Mouse (Mus musculus): ENCODE measurements around the gene Slc9b2. TPM values are rescaled to one million over a fixed set of nuclear protein-coding genes. Genes with fewer than 3 reads are reported as not detected.

Slc9b2 gene
- 0.29 and 0.51 TPM in 2 replicates for polyA plus RNA-seq (2015; fragmentation: Nextera tagmentation; extraction: Ambion mirVana)

DNA sequence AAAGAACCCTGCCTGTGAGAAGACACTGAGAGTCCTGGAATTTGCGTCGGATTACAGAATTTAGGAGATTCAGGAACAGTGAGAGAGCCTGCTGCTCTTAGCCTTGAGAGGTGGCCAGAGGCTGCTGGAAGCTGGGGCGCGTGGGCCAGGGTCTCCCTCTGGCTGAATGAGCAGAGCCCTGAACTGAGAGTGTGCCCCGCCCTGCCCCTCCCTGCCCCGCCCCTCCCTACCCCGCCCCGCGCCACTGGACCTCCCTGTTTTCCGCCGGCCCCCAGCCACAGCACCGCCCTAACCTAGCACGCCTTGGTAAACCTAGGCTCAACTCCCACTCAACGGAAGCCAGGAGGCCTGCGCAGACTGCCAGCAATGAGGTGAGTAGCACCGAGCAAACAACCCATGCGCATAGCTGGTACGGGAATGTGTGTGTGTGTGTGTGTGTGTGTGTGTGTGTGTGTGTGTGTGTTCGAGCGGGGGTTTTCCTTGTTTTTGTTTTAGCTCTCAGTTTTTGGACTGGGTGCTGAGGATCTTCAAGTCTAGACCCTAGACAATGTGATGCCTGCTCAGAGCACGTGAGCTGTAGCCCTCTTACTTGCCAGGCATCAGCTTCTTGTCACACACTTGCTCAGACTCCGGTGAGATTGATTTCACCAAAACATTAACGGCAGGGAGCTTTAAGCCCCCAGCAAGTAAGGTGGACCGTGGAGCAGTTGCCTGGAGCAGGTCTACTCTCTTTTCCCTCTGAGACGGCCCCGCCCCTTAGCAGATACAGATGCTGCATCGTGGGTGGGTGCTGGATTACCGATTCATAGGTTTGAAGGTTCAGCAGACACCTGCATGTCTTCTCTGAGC lies at the start of gene Slc9b2:
TSS of gene Slc9b2 (plus strand) at position 290 of the 849 bp plus-strand sequence.
- Histone ChIP-seq H3K4me2 (ENCODE audit: low read depth, low read length) (peak within 1 kb of the TSS; percentile 80), H3K27ac (ENCODE audit: low read length) (no peak within 1 kb of the TSS), H3K27me3 (ENCODE audit: control insufficient read depth, insufficient read depth, low read length) (no peaks in the 10 kb centered on the region), H3K36me3 (ENCODE audit: control insufficient read depth, insufficient read depth) (no peaks in the 10 kb centered on the region), H3K4me3 (ENCODE audit: low read length) (peak within 1 kb of the TSS; percentile 49), H3K9ac (ENCODE audit: low read length) (peak within 1 kb of the TSS; percentile 65), H3K4me1 (ENCODE audit: control insufficient read depth, insufficient read depth, low read length) (peaks cover 7% of the 10 kb centered on the region), H3K9me3 (replicated peaks; ENCODE audit: control insufficient read depth, low read length) (no peaks in the 10 kb centered on the region)
- ATAC-seq (replicated peaks; ENCODE audit: extremely low read depth, insufficient read depth, low FRiP score): peak; percentile 86
- WGBS: 10% methylated on average over 27 of the region's 28 CpGs

GRCm38 (mm10) chr3:135258919-135259318 lies 48.6 kb upstream of the Slc9b2 start:
- ATAC-seq (replicated peaks; ENCODE audit: extremely low read depth, insufficient read depth, low FRiP score): no peak
- H3K27ac ChIP-seq (ENCODE audit: low read length): no peak overlapping the region
- no peaks in the 10 kb centered on the region for H3K9me3 ChIP-seq (replicated peaks; ENCODE audit: control insufficient read depth, low read length)
- 91% methylated on average over 10 of the region's 10 CpGs for WGBS
- no peak overlapping the region for H3K4me3 ChIP-seq (ENCODE audit: low read length)
- no peaks in the 10 kb centered on the region for H3K4me1 ChIP-seq (ENCODE audit: control insufficient read depth, insufficient read depth, low read length)
- H3K9ac ChIP-seq (ENCODE audit: low read length): no peak overlapping the region
- no peaks in the 10 kb centered on the region for H3K27me3 ChIP-seq (ENCODE audit: control insufficient read depth, insufficient read depth, low read length)
- H3K4me2 ChIP-seq (ENCODE audit: low read depth, low read length): no peak overlapping the region
- peaks cover 61% of the 10 kb centered on the region for H3K36me3 ChIP-seq (ENCODE audit: control insufficient read depth, insufficient read depth)

DNA sequence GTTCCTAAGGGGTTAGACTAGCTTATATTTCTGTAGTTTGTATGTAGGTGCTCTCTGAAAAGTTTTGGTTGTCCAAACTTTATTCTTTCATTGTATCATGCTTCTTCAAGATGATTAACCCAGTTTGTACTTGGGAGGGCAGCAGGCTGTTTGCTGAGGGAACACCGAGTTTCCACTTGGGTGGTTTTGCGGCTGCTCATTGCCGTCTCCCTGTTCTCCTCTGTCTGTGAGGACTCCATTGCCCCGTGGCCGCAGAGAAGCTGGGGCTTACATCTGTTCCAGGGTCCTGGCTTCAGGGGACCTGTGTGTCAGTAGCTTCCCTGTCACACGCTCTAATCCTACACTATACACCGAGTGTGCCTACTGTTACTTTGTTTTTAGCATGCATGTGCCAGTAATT lies 47.3 kb upstream of the Slc9b2 start:
- peaks cover 68% of the 10 kb centered on the region for H3K36me3 ChIP-seq (ENCODE audit: control insufficient read depth, insufficient read depth)
- H3K4me3 ChIP-seq (ENCODE audit: low read length): no peak overlapping the region
- no peak overlapping the region for H3K9ac ChIP-seq (ENCODE audit: low read length)
- no peaks in the 10 kb centered on the region for H3K27me3 ChIP-seq (ENCODE audit: control insufficient read depth, insufficient read depth, low read length)
- ATAC-seq (replicated peaks; ENCODE audit: extremely low read depth, insufficient read depth, low FRiP score): no peak
- H3K27ac ChIP-seq (ENCODE audit: low read length): no peak overlapping the region
- no peak overlapping the region for H3K4me2 ChIP-seq (ENCODE audit: low read depth, low read length)
- 90% methylated on average over 7 of the region's 7 CpGs for WGBS
- H3K9me3 ChIP-seq (replicated peaks; ENCODE audit: control insufficient read depth, low read length): no peaks in the 10 kb centered on the region
- no peaks in the 10 kb centered on the region for H3K4me1 ChIP-seq (ENCODE audit: control insufficient read depth, insufficient read depth, low read length)

DNA sequence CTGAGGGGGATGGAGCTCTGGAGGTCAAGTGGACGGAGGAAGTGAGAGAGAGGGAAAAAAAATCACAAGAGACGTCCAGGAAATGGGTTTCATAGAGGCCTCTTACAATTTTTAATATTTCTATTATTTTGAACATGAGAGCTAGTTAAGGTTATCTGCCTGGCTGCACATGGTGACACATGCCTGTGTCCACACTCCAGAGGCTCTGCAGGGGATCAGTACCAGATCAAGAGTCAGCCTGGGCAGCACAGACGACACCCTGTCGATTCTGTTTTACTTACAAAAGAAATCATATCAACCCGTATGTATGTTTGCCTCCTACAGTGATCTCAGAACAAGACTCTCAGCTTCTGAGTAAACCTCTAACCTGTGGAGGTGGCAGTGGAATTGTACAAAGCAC lies 38.9 kb upstream of the Slc9b2 start:
- Histone ChIP-seq H3K4me2 (ENCODE audit: low read depth, low read length) (no peak overlapping the region), H3K4me1 (ENCODE audit: control insufficient read depth, insufficient read depth, low read length) (no peaks in the 10 kb centered on the region), H3K9ac (ENCODE audit: low read length) (no peak overlapping the region), H3K4me3 (ENCODE audit: low read length) (no peak overlapping the region), H3K27me3 (ENCODE audit: control insufficient read depth, insufficient read depth, low read length) (no peaks in the 10 kb centered on the region), H3K27ac (ENCODE audit: low read length) (no peak overlapping the region), H3K36me3 (ENCODE audit: control insufficient read depth, insufficient read depth) (peaks cover 48% of the 10 kb centered on the region), H3K9me3 (replicated peaks; ENCODE audit: control insufficient read depth, low read length) (no peaks in the 10 kb centered on the region)
- WGBS: 81% methylated on average over 5 of the region's 5 CpGs
- ATAC-seq (replicated peaks; ENCODE audit: extremely low read depth, insufficient read depth, low FRiP score): no peak

DNA sequence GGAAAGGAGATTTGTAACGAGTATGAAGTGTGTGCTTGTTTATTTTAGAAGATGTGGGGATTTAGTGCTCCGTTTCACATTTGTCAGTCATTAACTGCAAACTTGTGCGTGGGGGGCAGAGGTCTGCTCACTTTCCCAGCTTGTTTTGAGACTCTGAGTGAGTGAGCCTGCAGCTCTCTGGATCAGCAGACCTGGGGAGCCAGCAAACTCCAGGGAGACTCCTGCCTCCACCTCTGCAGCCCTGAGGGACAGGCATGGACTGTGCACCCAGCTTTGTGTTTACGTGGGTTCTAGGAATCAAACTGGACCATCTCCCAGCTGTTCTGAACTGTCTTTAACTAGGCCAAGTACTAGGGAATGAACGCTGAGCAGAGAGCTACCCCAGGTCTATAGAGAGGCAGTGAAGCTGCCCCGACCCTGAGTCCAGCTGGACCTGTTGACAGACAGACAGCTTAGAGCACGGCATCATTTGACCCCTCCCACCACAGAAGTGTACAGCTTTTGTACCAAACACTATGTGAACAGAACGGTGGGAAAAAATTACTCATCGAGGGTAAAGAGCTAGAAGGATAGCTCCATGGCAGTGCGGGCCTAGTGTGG lies 38.0 kb upstream of the Slc9b2 start:
- ATAC-seq (replicated peaks; ENCODE audit: extremely low read depth, insufficient read depth, low FRiP score): no peak
- H3K27me3 ChIP-seq (ENCODE audit: control insufficient read depth, insufficient read depth, low read length): no peaks in the 10 kb centered on the region
- no peaks in the 10 kb centered on the region for H3K4me1 ChIP-seq (ENCODE audit: control insufficient read depth, insufficient read depth, low read length)
- no peak overlapping the region for H3K4me3 ChIP-seq (ENCODE audit: low read length)
- peaks cover 44% of the 10 kb centered on the region for H3K36me3 ChIP-seq (ENCODE audit: control insufficient read depth, insufficient read depth)
- H3K27ac ChIP-seq (ENCODE audit: low read length): no peak overlapping the region
- WGBS: 79% methylated on average over 10 of the region's 10 CpGs
- no peaks in the 10 kb centered on the region for H3K9me3 ChIP-seq (replicated peaks; ENCODE audit: control insufficient read depth, low read length)
- H3K4me2 ChIP-seq (ENCODE audit: low read depth, low read length): no peak overlapping the region
- no peak overlapping the region for H3K9ac ChIP-seq (ENCODE audit: low read length)

DNA sequence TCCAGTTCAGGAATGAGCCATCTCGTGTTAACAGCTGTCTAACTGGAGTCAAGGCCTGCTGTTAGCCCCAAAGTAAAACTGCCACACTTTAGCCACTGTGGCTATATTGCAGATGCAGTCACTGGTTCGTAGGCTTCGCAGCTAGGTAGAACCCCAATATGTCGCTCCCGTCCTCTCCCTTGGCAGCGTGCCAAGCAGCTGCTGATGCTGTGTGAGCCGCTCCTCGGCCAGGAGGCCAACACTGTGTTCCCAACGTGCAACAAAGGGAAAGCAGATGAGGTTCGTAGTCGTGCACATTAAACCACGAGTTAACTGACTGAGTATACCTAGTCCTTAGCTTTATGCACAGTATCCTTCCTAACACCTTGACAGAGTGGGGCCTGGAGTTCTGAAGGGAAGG lies 34.9 kb upstream of the Slc9b2 start:
- no peaks in the 10 kb centered on the region for H3K9me3 ChIP-seq (replicated peaks; ENCODE audit: control insufficient read depth, low read length)
- no peak for ATAC-seq (replicated peaks; ENCODE audit: extremely low read depth, insufficient read depth, low FRiP score)
- 74% methylated on average over 12 of the region's 12 CpGs for WGBS
- no peak overlapping the region for H3K27ac ChIP-seq (ENCODE audit: low read length)
- H3K27me3 ChIP-seq (ENCODE audit: control insufficient read depth, insufficient read depth, low read length): no peaks in the 10 kb centered on the region
- no peak overlapping the region for H3K4me3 ChIP-seq (ENCODE audit: low read length)
- no peaks in the 10 kb centered on the region for H3K4me1 ChIP-seq (ENCODE audit: control insufficient read depth, insufficient read depth, low read length)
- H3K9ac ChIP-seq (ENCODE audit: low read length): no peak overlapping the region
- peaks cover 21% of the 10 kb centered on the region for H3K36me3 ChIP-seq (ENCODE audit: control insufficient read depth, insufficient read depth)
- no peak overlapping the region for H3K4me2 ChIP-seq (ENCODE audit: low read depth, low read length)

DNA sequence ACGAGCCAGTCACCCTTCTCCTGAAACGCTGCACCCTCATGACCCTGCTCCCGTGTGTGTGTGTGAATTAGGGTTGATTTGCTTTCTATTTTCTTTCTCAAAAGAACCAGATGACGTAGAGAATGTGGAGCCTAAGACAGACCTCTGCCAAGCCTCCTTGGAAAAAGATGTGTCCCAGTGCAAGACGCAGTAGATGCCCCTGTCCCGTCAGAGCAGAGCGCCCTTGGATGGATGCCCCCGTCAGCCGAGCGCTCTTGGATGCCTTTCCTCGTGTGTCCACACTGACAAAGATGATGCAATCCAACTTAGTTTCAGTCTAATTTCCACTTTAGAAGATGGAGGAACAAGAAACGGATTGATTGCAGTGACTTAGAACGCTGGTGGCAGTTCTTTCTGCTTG lies 34.5 kb upstream of the Slc9b2 start:
- H3K36me3 ChIP-seq (ENCODE audit: control insufficient read depth, insufficient read depth): peaks cover 21% of the 10 kb centered on the region

GRCm38 (mm10) chr3:135280160-135280559 lies 27.3 kb upstream of the Slc9b2 start:
- ATAC-seq (replicated peaks; ENCODE audit: extremely low read depth, insufficient read depth, low FRiP score): no peak
- Histone ChIP-seq H3K4me3 (ENCODE audit: low read length) (no peak overlapping the region), H3K27me3 (ENCODE audit: control insufficient read depth, insufficient read depth, low read length) (no peaks in the 10 kb centered on the region), H3K27ac (ENCODE audit: low read length) (no peak overlapping the region), H3K9me3 (replicated peaks; ENCODE audit: control insufficient read depth, low read length) (no peaks in the 10 kb centered on the region), H3K4me2 (ENCODE audit: low read depth, low read length) (no peak overlapping the region), H3K4me1 (ENCODE audit: control insufficient read depth, insufficient read depth, low read length) (no peaks in the 10 kb centered on the region), H3K9ac (ENCODE audit: low read length) (no peak overlapping the region), H3K36me3 (ENCODE audit: control insufficient read depth, insufficient read depth) (no peaks in the 10 kb centered on the region)
- 71% methylated on average over 4 of the region's 4 CpGs for WGBS

More for the DNA sequence above, 34.5 kb upstream of the Slc9b2 start:
- no peak for ATAC-seq (replicated peaks; ENCODE audit: extremely low read depth, insufficient read depth, low FRiP score)
- Histone ChIP-seq H3K4me3 (ENCODE audit: low read length) (no peak overlapping the region), H3K27ac (ENCODE audit: low read length) (no peak overlapping the region), H3K9ac (ENCODE audit: low read length) (no peak overlapping the region), H3K27me3 (ENCODE audit: control insufficient read depth, insufficient read depth, low read length) (no peaks in the 10 kb centered on the region), H3K9me3 (replicated peaks; ENCODE audit: control insufficient read depth, low read length) (no peaks in the 10 kb centered on the region), H3K4me1 (ENCODE audit: control insufficient read depth, insufficient read depth, low read length) (no peaks in the 10 kb centered on the region), H3K4me2 (ENCODE audit: low read depth, low read length) (no peak overlapping the region)
- WGBS: 89% methylated on average over 13 of the region's 13 CpGs

Data from heart, embryonic 16.5 days (tissue).